Mouse (Mus musculus) embryonic facial prominence, embryonic 11.5 days (tissue): ENCODE measurements around the gene Cldn1. TPM values are rescaled to one million over a fixed set of nuclear protein-coding genes. Genes with fewer than 3 reads are reported as not detected.

Experiments used
- ATAC-seq: fragments of 200-750 bp; cut with Nextera tagmentation; replicated peaks from 2 replicates; pipeline ENCODE4 v1.8.0; 2017; ENCODE audit warnings: low read depth; ENCODE audit not compliant: insufficient number of reproducible peaks, low FRiP score, low TSS enrichment
- DNase-seq: peaks from one replicate; pipeline ENCODE4 v3.0.0-alpha.2; 2015; ENCODE audit warnings: low spot score
- H3K27ac ChIP-seq: fragments of 300-500 bp; sonication (generic); replicated peaks from 2 replicates; pipeline ENCODE4 v1.5.1; 2014; ENCODE audit warnings: mild to moderate bottlenecking, low read depth, low read length, control low read depth
- H3K27me3 ChIP-seq: fragments of 300-500 bp; sonication (generic); 2 replicates; pipeline ENCODE4 v1.6.1; 2014; ENCODE audit warnings: mild to moderate bottlenecking, low read length, moderate library complexity, mixed read lengths; ENCODE audit not compliant: control insufficient read depth, insufficient read depth
- H3K36me3 ChIP-seq: fragments of 300-500 bp; sonication (generic); replicated peaks from 2 replicates; pipeline ENCODE4 v1.6.1; 2014; ENCODE audit warnings: low read depth, mild to moderate bottlenecking, low read length, moderate library complexity, mixed read lengths; ENCODE audit not compliant: control insufficient read depth, insufficient read depth
- H3K4me1 ChIP-seq: fragments of 300-500 bp; sonication (generic); 2 replicates; pipeline ENCODE4 v1.6.1; 2014; ENCODE audit warnings: low read length, mixed read lengths; ENCODE audit not compliant: control insufficient read depth, insufficient read depth
- H3K4me2 ChIP-seq: fragments of 300-500 bp; sonication (generic); 2 replicates; pipeline ENCODE4 v1.6.1; 2014; ENCODE audit warnings: low read depth, mild to moderate bottlenecking, control low read depth, low read length, moderate library complexity
- H3K4me3 ChIP-seq: fragments of 300-500 bp; sonication (generic); 2 replicates; pipeline ENCODE4 v1.5.1; 2014; ENCODE audit warnings: low read depth, low read length, control low read depth
- H3K9ac ChIP-seq: fragments of 300-500 bp; sonication (generic); replicated peaks from 2 replicates; pipeline ENCODE4 v1.6.1; 2014; ENCODE audit warnings: mild to moderate bottlenecking, control low read depth, low read length
- H3K9me3 ChIP-seq: fragments of 300-500 bp; sonication (generic); replicated peaks from 2 replicates; pipeline ENCODE4 v1.6.1; 2016; ENCODE audit warnings: mild to moderate bottlenecking, low read length, inconsistent platforms, mixed read lengths; ENCODE audit not compliant: control insufficient read depth
- WGBS: fragments of 180-500 bp; shearing (Covaris S2); extraction: QIAGEN DNeasy Blood & Tissue Kit; methylation state at CpG from one replicate; pipeline ENCODE4 v1.1.7; 2014; 5-methylcytosine and 5-hydroxymethylcytosine counted together
- polyA plus RNA-seq: library from polyadenylated mRNA; unstranded; fragments of >200 nt; fragmentation: Nextera tagmentation; extraction: Ambion mirVana; gene quantifications from 2 replicates; pipeline ENCODE4 v1.2.1, GENCODE M21; 2014

The Cldn1 gene
- polyA plus RNA-seq, result 10.4 and 12.1 TPM in 2 replicates

DNA sequence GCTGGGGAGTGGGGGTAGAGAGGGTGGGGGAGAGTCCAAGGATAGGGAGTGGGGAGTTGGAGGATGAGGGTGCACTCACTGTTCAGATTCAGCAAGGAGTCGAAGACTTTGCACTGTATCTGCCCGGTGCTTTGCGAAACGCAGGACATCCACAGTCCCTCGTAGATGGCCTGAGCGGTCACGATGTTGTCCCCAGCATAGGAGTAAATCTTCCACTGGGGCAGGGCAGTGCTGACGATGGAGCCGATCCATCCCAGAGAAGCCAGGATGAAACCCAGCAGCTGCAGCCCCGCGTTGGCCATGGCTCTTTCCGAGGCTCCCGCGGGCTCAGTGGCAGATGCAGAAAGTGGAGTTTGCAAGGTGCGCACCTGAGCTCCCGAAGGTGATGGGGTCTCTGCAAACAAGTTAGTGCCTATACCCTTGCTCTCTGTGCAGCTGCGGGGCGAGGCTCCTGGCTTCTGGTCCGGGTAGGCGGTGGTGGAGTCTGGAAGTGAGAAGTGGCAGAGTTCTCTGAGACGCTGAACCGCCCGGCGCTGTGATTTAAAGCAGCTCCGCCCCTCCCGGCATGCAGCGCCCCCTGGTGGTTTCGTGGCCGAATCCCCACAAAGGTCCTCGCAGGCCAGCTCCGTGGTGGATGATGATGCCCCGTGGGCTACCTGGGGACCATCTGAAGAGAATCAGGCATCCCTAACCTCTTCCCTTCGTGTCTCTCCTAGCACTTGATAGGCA, at the start of gene Cldn1:
TSS of gene Cldn1 (minus strand) at position 517 of the 729 bp plus-strand sequence.
- Histone ChIP-seq H3K4me1 (no peaks in the 10 kb centered on the region), H3K27ac (no peak within 1 kb of the TSS), H3K36me3 (no peaks in the 10 kb centered on the region), H3K4me3 (peak within 1 kb of the TSS; percentile 45), H3K4me2 (peak within 1 kb of the TSS; percentile 88), H3K9me3 (no peaks in the 10 kb centered on the region), H3K9ac (peak within 1 kb of the TSS; percentile 57), H3K27me3 (no peaks in the 10 kb centered on the region)
- ATAC-seq (peak; percentile 82), DNase-seq (peak; percentile 92)
- WGBS, result 5% methylated on average over 33 of the region's 33 CpGs

DNA sequence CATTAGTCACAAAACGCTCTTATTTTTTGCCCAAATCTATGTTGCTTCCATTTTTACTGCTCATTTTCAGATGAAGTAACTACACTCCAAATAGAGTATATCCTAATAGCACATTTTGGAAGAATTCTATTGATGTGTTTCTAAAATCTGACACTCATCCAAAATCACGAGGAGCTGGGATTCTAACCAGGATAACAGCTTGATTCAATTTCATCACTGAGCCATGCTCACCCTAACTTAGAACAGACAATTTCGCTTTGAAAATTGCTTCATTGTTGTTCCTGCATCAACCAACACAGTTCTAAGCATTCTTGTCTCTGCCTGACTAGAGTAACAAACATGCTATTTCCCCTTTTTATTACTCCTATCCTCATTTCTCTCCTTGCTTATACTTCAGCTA, 47.0 kb upstream of the Cldn1 start:
- Histone ChIP-seq H3K27ac (no peak overlapping the region), H3K4me3 (no peak overlapping the region), H3K9me3 (no peaks in the 10 kb centered on the region), H3K4me1 (no peaks in the 10 kb centered on the region), H3K4me2 (no peak overlapping the region), H3K27me3 (no peaks in the 10 kb centered on the region), H3K36me3 (no peaks in the 10 kb centered on the region), H3K9ac (no peak overlapping the region)
- WGBS, result 82% methylated on average over 3 of the region's 3 CpGs
- no peak for ATAC-seq
- DNase-seq, result no peak

DNA sequence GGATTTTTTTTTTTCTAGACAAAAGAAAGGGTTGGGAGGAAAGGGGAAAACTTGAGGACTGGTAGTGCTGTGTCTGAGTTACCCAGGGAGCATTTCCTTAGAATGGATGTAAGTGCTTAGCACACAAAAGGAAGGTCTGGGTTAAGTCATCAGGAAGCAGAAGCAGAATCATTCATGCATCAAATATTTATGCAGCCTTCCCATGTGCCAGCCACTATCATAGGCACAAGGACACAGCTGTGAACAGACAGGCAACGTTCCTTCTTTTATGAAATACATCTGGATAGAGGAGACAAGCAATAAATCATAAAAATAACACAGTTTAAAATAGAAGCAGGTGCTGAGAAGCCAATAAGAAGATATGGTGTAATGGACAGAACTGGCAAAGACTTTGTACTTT, 32.4 kb upstream of the Cldn1 start:
- ATAC-seq (no peak), DNase-seq (no peak)
- Histone ChIP-seq H3K27me3 (no peaks in the 10 kb centered on the region), H3K36me3 (no peaks in the 10 kb centered on the region), H3K9me3 (no peaks in the 10 kb centered on the region), H3K9ac (no peak overlapping the region), H3K27ac (no peak overlapping the region), H3K4me3 (no peak overlapping the region), H3K4me2 (no peak overlapping the region), H3K4me1 (no peaks in the 10 kb centered on the region)
- WGBS, result 39% methylated on average over 1 of the region's 1 CpGs

DNA sequence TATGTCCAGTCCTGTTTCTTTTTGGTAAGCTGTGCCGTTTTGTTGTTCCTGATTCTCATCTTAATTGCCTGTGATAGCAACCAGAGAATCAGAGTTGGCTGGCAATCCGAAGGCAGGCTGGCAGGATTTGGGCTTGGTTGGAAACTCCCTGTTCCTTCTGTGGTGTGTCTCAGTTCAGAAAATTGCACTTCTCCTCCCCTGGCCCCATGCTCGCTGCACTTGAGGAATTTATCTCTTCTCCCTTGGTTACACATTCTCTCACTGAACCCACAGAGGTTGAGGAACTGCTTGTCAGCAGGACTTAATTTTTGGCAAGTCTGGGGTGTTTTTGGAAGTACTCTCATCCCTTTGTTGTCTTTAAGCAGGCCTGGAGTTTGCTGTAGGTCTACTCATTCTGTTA, 29.3 kb upstream of the Cldn1 start:
- Histone ChIP-seq H3K9ac (no peak overlapping the region), H3K4me1 (no peaks in the 10 kb centered on the region), H3K27me3 (no peaks in the 10 kb centered on the region), H3K4me2 (no peak overlapping the region), H3K9me3 (no peaks in the 10 kb centered on the region), H3K4me3 (no peak overlapping the region), H3K27ac (no peak overlapping the region), H3K36me3 (no peaks in the 10 kb centered on the region)
- ATAC-seq, result no peak
- WGBS, result 67% methylated on average over 3 of the region's 3 CpGs
- DNase-seq, result no peak

DNA sequence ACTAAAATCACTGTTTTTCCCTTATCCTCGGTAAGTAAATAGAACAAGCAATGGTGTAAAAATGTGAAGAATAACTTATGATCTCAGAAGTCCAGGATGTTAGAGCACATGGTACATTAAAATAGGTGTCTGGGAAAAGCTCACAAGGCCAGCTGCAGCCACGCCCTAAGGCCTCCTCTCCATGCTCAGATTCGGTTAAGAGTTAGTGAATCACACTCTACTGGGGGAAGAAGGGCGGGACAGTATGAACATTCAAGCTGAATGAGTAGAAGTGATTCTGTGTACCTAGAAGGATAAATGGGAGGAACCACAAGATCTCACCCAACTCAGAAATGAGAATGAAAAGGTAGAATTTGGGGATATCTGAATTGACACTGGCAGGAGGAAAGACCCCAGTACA, 28.9 kb upstream of the Cldn1 start:
- Histone ChIP-seq H3K4me2 (no peak overlapping the region), H3K27ac (no peak overlapping the region), H3K9ac (no peak overlapping the region), H3K36me3 (no peaks in the 10 kb centered on the region), H3K4me3 (no peak overlapping the region), H3K9me3 (no peaks in the 10 kb centered on the region), H3K4me1 (no peaks in the 10 kb centered on the region), H3K27me3 (no peaks in the 10 kb centered on the region)
- no peak for ATAC-seq
- DNase-seq, result no peak
- 72% methylated on average over 4 of the region's 4 CpGs for WGBS

DNA sequence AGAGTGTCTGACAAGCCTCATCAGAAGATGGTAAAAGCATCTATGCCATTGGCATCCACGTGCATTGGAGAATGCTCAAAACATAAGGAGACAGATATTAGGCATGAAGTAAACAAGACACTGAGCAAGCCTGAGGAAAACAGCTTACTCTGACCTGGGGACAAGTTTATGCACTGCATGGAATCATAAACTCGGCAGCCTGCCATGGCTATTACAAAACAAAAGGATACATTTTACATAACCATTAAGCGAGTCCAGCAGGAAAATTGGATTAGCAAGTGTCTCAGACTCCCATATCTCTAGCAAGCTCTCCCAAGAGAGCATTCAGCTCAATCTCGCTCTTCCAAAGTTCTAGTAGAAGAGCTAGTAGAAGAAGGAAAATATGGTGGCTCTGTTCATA, 19.3 kb upstream of the Cldn1 start:
- no peak overlapping the region for H3K4me2 ChIP-seq
- no peaks in the 10 kb centered on the region for H3K4me1 ChIP-seq
- no peak overlapping the region for H3K27ac ChIP-seq
- H3K9ac ChIP-seq, result no peak overlapping the region
- no peaks in the 10 kb centered on the region for H3K36me3 ChIP-seq
- WGBS, result 85% methylated on average over 4 of the region's 4 CpGs
- no peaks in the 10 kb centered on the region for H3K27me3 ChIP-seq
- H3K9me3 ChIP-seq, result no peaks in the 10 kb centered on the region
- no peak for DNase-seq
- H3K4me3 ChIP-seq, result no peak overlapping the region
- ATAC-seq, result no peak

DNA sequence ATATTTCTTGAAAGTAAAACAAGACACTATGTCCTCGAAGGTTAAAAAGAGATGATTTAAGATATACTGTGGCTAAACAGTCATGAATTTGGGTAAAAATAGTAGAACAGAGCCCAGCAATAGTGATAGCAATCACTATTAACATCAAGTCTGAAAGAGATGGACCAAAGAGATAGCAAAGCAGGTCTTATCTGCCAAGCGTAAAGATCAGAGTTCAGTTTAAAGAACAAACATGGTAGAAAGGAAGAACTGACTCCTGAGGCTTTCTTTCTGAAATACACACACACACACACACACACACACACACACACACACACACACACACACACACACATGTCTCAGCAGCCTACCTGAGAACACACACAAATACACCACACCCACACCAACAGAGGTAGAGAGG, 14.5 kb upstream of the Cldn1 start:
- WGBS, result 78% methylated on average over 2 of the region's 2 CpGs
- ATAC-seq (no peak), DNase-seq (no peak)
- no peak overlapping the region for H3K4me2 ChIP-seq
- H3K4me3 ChIP-seq, result no peak overlapping the region
- no peak overlapping the region for H3K9ac ChIP-seq
- H3K9me3 ChIP-seq, result no peaks in the 10 kb centered on the region
- H3K27me3 ChIP-seq, result no peaks in the 10 kb centered on the region
- H3K4me1 ChIP-seq, result no peaks in the 10 kb centered on the region
- H3K36me3 ChIP-seq, result no peaks in the 10 kb centered on the region
- H3K27ac ChIP-seq, result no peak overlapping the region

DNA sequence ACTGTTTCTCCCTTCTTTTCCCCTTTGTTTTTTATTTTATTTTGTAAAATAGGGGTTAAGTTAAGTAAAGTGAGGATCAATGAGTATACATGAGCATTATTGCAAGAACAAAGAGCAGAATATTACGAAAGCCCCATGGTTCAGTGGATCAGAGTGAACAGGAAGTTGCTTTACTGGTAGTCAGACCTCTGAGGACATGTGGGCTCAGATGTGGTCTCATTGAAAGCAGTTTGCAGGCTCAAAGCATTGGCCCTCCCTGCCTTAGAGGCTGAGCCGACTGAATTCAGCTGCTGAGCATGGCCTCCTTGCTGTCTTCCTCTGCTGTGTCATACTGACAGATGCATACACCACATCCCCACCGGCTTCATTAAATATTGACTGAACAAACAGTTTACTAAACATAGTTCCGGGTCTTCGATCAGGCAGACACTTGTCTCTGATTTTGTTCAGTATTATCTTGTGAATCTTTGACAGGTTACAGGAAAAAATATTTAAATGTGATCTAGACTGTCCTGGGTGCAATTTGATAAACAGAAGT, 12.5 kb upstream of the Cldn1 start:
- Histone ChIP-seq H3K27ac (no peak overlapping the region), H3K27me3 (no peaks in the 10 kb centered on the region), H3K9me3 (no peaks in the 10 kb centered on the region), H3K36me3 (no peaks in the 10 kb centered on the region), H3K9ac (no peak overlapping the region), H3K4me1 (no peaks in the 10 kb centered on the region), H3K4me2 (no peak overlapping the region), H3K4me3 (no peak overlapping the region)
- ATAC-seq (no peak), DNase-seq (no peak)
- 86% methylated on average over 5 of the region's 5 CpGs for WGBS
